Mouse (Mus musculus): ENCODE measurements around the gene Rps27.

Rps27 gene

DNA sequence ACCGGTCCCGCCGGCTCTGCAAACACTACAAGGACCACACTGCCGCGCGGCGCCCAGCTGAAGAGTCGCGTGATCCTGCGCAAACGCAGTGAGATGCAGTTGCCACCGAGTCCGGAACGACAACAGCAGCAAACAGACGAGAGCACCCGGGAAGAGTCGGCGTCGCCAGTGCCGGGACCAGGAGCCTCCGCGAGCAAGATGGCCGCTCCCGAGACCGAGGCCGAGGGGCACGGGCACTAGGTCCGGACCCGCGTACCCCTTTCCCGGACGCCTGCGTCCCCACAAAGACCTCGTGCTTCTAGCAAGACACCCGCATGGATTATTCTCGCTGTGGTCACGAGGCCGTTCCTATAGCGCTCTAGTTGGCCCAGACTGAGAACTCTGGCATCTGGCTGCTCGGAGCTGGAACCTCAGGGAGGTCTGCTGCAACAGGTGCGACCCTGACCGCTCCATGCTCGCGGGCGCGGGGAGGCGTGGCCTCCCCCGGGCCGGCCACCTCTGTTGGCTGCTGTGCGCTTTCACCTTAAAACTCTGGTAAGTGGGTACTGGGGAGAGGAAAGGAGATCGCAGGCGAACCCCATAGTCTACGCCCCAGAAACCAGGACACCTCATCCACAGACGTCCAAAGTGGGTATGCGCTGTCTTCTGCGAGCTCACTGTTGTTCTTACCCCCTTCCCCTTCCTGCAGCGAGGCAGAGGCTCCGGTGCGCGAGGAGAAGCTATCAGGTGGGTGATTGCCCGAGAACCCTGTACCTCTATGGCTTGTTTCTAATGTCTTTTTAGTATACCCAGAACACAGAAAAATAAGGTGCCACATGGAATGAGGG is 18.3 kb upstream of the Rps27 start, which contains the start of gene Jtb:
Gene Jtb (plus strand): TSS at position 91 of the 827 bp plus-strand sequence.
- DNase-seq (ENCODE audit: low spot score in 2 of 2), result peak; percentile 96 to 97

DNA sequence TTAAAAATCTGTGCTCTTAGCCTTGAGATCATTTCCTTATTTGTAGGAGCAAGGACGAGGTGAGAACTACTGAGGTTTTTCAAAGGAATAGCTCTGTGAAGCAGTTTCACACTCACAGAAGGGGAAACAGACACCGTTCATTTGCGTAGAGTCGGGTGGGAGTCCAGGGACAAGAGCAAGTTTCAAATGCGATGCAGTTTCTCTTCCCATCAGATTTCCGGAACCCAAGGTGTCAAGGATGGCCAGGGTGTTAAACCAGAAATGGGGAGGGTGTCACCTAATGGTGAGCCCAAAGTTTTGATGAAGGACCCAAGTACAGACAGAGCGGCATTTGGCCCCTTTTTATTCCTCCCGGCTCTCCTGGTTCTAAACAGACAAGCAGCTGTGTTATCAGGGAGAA is 17.6 kb upstream of the Rps27 start:
- DNase-seq (ENCODE audit: low spot score in 2 of 2), result no peak

DNA sequence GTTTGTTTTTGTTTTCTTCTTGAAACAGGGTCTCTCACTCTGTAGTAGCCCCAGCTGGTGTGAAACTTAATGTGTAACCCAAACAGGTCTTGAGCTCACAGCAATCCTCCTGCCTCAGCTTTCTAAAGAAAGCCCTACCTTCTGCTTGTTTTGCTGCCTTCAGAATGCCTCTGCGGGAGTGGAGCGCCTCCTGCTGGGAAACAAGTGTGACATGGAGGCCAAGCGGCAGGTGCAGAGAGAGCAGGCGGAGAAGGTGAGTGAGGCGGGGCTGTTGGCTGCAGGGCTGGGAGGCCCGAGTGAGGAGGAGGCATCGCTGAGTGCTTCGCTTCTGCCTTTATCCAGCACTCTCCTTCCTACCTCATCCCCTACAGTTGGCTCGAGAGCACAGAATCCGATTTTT is 10.9 kb upstream of the Rps27 start:
- no peak for DNase-seq (ENCODE audit: low spot score in 2 of 2)

DNA sequence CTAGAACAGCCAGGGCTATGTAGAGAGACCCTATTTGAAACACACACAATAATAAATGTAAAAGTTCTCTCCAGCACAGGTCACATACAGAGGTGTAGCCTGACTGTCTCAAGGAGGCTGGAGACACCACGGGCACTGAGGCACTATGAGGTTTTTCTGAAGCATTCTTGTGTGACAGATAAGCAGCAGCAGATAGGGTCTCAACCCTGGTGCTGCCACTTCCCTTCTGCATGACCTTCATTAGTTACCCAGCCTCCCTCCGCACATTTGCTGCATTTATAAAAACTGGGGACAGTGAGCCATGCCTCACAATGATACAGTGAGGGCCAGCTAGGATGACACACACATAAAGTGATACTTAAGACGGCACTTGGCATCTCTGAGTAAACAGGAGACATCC is 9.5 kb upstream of the Rps27 start:
- no peak for DNase-seq (ENCODE audit: low spot score in 2 of 2)

DNA sequence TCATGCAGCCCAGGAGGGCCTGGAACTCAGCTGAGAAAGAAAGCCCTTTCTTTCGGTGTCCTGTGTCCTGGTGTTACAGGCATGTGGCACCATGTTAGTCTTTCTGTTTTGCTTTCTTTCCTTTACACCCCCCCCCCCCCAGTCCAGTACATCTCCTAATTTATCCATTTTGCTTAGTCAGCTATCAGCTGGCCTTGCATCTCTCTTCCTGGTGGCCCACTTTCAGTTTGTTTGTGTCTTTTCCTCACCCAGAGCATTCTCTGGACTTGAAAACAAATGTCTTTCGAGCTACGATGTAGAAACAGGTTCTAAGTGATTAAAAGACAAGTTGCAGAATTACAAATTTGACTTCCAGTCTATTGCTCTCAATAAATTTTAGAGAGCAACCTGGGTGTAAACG is 9.0 kb upstream of the Rps27 start:
- DNase-seq (ENCODE audit: low spot score in 2 of 2), result no peak

DNA sequence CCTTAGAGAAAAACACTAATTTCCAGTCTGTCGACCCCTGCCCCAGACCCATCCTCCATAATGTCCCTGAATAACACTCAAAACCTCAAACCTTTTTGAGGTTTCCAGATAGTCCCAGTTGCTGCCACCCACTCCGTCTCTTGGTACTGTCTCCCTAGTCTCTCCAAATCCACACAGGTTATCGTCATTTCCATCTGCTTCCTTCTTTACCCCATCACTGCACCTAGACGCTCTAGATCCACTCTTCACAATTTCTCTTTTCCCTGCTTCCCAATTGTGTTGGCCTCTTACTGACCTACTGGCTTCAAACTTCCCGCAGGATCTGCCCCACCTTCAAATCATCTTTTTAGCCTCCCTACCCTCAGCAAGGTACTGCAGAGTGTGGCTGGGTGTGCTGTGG is 7.7 kb upstream of the Rps27 start:
- DNase-seq (ENCODE audit: low spot score in 2 of 2), result no peak

DNA sequence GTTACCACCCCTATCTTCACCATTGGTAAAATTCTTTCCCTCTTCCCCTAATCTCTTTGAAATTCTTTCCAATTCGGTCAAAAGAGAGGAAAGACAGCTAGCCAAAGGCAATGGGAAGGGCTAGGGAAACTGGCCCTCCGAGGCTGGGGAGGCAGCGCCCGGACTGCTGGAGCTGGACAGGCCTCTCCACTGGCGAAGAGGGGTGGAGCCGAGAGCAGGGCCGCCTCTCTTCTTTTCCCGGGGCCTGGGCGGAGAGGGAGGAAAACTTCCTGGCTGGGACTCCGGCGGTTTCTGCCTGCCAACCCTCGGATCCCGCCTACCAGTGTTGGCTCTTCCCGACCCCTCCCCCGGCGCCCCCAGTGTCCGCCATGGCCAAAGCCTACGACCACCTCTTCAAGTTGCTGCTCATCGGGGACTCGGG is 7.1 kb upstream of the Rps27 start:
- DNase-seq (ENCODE audit: low spot score in 2 of 2), result no peak

DNA sequence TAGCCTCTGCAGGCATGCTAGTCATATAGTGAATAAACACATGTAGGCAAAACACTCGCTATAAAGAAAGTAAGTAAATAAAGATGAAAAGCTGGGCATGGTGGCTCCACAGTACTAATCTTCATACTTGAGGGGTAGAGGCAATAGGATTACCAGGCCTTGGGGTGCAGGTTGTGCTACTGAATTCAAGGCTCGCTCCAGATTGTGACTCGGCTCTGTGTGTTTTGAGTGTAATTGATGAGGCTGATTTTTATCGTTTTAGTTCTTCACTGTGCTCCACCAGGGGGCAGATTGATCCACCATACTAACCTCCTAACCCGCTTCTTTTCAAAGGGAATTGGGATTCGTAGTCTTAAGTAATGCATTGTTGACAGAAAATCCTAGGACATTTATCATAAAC is 6.6 kb upstream of the Rps27 start:
- no peak for DNase-seq (ENCODE audit: low spot score in 2 of 2)

DNA sequence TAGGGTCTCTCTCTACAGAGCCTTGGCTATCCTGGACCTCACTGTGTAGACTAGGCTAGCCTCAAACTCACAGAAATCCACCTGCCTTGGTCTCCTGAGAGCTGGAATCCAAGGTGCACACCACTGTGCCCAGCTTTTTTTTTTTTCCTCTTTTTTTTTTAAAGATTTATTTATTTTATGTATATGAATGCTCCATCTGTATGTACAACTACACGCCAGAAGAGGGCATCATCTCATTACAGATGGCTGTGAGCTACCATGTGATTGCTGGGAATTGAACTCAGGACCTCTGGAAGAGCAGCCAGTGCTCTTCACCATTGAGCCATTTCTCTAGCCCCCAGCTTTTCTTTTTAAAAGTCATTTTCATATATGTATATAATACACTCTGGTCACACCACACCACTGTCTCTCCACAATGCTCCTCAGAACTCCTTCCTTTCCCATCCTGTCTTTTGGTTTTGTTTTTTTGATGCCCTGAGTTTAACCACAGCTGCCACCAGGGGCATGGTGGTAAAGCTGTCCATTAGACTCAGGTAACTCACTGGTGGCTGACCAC is 2.5 kb upstream of the Rps27 start:
- no peak for DNase-seq (ENCODE audit: low spot score in 2 of 2)

DNA sequence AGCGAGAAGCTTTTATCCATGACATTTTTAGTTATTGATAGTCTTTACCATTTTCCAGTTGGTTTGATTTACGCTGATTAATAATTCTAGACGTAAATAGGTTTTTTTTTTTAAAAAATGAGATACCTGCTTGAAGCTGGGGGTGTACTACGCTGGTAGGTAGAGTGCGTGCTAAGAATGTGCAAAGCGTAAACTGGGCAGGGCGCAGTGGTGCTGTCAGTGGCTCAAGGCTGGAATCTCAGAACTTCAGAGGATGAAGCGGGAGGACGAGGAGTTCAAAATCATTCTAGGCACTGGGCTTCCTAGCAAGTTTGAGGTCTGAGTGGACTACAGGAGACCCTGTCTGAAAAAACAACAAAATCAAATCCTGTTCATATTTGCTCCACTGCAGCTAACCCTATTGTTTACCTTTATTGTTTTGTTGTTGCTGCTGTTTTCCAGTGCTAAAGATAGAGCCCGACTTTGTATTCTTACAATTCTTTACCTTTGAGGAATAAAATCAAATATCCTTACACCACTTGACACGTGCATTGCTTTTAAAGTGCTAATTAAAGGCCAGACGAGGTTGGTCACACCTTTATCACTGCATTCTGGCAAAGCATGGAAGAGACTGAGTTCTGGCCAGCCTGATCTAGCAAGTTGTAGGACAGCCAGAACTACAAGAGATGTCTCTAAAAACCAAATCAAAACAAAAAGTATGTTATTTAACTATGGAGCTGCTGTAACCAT is 669 bp upstream of the Rps27 start:
- DNase-seq (ENCODE audit: low spot score in 2 of 2), result no peak

DNA sequence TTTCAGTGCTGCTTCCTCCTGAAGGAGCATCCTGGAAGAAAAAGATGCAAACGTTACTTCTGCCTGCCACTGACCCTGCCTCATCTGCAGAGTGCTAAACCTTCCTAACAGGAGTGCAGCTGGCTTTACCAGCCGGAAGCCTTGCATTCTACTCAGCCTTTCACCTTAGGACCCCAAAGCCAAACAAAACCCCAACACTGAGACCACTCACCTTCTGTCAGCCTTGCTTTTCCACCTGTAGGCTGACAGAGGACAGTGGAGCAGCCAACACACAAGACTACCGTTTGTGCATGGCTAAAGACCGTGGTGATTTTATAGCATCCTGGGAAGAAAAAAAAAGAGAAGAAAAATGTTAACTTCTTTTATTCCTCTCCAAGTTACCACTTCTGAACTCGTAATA is 728 bp downstream of the Rps27 start:
- no peak for DNase-seq (ENCODE audit: low spot score in 2 of 2)

DNA sequence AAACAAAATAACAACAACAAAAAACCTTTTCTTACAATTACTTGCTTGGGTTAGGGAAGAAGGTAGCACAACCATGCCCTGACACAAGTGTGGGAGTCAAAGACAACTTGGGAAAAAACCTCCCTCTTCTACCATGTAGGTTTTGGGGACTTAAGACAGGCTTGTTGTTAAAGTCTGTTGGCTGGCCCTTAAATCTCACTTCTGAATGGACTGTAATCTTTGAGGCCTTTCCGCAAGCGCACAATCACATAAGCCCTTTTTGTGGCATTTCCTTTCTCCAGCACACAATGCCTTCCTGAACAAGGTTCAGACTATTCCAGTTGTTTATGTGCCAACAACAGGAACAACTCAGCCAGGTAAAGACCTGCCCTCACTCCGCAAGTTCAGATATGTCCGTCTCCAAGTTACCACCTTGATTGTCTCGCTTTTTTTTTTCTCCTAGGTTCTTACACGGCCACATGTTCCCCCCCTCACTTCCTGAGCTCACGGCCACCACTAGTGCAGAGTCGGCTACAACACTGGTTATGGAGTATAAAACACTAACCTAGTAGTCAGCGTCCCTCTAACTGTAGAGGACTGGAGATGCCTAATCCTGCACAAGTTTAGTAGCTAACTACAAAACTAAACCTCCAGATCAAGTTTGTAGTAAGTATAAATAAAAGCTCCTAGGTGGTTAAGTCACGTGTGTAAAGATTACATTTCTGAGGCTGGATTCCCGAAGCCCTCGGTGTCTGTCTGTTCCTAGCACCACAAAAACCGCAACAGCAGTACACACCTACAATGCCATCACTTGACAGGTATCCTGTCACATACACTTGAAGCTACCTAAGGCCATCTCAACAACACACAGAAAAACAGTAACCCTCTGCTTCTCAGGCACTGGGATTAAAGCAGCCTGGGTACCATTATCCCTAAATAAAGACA is 1.7 kb downstream of the Rps27 start:
- DNase-seq (ENCODE audit: low spot score in 2 of 2), result no peak

DNA sequence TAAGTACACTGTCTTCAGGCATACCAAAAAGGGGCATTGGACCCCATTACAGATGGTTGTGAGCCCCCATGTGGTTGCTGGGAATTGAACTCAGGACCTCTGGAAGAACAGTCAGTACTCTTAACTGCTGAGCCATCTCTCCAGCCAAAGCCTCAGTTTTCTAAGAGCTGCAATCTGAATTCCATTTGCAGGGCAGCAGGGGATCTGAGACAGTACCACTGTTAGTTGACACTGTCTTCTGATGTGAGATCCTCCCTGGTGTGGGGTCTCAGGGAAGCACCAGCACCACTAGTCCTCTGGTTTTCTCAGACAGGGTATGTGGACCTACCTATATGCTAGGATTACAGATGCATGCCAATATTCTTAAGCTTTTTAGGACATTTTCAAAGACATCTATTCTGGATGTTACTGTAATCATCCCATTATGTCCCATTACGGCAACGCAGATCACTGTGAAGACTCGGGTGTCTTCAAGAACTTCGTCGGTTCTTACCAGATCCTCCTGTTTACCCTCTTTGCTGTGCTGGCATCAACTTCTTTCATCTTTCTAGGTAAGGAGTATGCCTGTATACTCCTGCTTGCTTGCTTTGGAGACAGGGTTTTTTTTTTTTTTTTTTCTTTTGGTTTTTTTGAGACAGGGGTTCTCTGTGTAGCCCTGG is 3.4 kb downstream of the Rps27 start:
- DNase-seq (ENCODE audit: low spot score in 2 of 2), result no peak

DNA sequence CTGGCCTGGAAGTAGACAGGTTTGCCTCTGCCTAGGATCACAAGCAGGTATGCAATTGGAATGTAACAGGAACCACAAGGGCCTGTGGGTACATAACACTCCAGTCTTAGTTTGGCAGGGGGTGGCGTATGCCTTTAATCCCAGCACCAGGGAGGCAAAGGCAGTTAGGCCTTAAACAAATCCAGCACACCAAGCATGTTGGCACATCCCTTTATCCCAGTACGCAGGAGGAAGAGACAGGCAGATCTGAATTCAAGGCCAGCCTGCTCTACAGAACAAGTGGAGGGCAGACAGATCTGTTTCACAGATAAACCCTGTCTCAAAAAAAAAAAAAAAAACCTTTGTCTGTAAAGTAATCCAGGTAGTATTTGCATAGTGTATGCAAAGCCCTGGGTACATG is 4.8 kb downstream of the Rps27 start:
- no peak for DNase-seq (ENCODE audit: low spot score in 2 of 2)

DNA sequence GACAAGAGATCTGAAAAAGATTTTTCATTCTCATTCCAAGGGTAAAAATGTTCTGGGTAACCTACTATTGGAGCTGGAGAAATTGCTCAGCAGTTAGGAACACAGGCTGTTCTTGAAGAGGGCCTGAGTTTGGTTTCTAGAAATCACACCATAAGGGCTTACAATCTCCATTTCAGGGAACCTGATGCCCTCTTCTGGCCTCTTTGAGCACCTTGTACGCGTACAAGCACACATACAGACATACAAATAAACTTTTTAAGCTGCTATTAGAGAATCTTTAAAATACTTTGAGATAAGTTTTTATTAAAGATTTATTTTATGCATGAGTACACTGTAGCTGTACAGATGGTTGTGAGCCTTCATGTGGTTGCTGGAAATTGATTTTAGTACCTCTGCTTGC is 8.9 kb downstream of the Rps27 start:
- no peak for DNase-seq (ENCODE audit: low spot score in 2 of 2)

DNA sequence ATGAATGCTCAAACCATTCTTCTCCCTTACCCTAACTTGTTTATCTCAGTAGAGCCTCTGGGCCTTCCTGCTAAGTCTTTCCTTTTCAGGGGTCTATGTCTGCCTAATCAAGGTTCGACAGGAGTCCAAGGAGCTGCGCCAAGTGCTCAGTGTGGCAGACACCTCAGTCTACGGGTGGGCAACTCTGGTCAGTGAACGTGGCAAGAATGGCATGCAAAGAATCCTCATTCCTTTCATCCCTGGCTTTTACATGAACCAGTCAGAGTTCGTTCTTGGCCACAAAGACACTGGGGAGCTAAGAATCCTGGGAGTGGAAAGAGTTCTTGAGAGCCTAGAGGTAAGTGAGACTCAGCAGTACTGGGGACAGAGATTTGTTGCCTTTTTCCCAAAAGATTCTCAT is 9.8 kb downstream of the Rps27 start:
- no peak for DNase-seq (ENCODE audit: low spot score in 2 of 2)

DNA sequence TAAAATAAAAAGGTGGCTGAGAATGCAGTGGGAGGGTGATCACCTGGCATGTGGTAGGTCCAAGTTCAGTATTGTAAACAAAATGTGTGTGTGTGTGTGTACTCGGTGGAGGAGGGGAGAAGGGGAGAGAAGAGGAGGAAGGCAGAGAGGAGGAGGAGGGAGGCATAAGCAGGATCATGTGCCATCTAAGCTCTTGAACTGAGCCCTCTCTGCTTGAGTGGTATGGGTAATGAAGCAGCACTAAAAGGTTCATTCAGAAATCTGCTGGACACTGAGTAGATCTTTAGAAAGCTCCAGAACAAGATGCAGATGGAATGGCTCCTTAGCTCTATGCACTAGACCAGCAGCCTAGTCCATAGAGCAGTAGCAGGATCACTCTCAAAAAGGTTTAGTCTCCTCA is 10.6 kb downstream of the Rps27 start:
- DNase-seq (ENCODE audit: low spot score in 2 of 2), result no peak

DNA sequence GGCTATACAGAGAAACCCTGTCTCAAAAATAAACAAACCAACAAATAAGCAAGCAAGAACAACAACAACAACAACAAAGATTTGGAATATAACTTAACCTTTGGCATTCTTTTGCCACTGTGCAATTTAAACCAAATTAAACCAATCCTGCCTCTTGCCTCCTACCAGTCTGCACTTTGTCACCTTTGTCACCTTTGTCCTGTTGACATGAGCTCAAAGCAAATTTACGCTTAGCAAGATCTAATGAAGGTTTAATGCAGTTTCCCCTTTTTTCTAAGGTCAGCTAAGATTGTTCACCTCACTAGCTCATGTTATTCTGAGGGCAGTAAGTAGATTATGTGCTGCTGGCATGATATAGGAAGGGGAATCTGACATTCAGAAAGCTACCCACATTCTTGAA is 15.9 kb downstream of the Rps27 start:
- DNase-seq (ENCODE audit: low spot score in 2 of 2), result no peak

DNA sequence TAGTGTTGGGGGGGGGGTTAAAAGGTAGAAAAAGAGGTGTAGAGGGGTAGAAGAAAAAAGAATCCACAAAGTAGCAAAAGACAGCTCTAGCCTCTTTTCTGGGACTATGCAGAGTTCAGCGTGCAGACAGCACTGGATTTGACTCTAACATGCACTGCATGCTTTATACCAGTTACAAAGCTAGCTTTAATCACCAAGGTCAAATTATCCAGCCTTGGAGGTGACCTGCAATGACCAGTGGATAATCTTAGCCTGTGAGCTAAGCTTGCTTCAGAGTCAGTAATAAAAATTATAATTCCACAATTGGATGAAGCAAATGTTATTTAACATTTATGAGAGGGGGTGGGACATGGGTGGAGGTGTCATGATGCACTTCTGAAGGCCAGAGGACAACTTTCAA is 17.8 kb downstream of the Rps27 start:
- DNase-seq (ENCODE audit: low spot score in 2 of 2), result no peak

DNA sequence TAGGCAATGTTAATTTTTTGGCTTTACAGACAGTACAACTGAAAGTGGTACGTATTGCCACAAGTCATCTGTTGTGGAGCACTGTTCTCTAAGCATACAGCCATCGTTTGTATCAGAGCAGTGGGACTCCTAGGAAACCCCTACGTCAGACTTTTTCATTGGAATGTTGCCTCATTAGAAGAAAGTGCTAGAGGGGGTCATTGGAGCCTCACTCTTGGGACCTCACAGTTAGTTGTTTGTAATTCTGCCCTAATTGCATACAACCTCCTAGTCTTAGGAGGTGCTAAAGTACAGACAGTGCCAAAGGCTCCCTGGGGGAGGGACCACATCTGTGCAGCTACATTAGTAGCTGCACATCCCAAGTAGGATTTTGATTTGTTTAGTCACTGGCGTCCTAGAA is 18.7 kb downstream of the Rps27 start:
- no peak for DNase-seq (ENCODE audit: low spot score in 2 of 2)

DNA sequence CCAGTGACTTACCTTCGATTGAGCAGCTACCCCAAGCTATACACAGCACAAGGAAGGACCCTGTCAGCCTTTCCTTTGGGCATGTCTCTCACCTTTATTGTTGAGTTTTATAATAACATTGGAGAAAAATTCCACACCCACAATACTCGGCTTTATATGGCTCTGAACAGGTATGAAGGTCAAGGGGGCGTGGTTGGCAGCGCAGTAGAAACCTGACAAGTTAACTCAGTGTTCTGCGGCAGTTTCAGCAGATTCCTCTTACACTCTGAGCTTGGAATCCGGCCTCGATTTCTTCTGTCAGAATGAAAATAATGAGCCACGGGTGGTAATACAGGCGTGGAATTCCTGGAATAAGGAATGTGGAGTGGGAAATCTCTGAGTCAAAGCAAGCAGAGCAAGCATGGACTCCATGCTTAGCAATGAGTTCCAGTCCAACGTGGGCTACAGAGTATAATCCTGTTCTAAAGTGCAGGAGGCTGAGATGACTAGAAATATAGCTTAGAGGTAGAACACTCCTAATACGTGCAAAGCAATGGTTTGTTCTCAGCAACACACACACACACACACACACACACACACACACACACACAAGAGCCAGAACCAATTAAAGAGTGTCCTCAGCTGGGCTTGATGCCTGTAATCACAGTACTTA is 22.5 kb downstream of the Rps27 start:
- no peak for DNase-seq (ENCODE audit: low spot score in 2 of 2)
